Mouse (Mus musculus): ENCODE measurements around the gene Arntl. TPM values are rescaled to one million over a fixed set of nuclear protein-coding genes. Genes with fewer than 3 reads are reported as not detected.

The Arntl gene
- total and polyA plus RNA-seq, 3 experiments: 2.6 to 4.6 (median 3.3) TPM

- no peak for DNase-seq (ENCODE audit: extremely low read depth)
- Histone ChIP-seq H3K4me2 (ENCODE audit: insufficient read depth, low read depth, poor library complexity, severe bottlenecking) (no peak overlapping the region), H3K27me3 (replicated peaks) (no peaks in the 10 kb centered on the region), H3K9me3 (replicated peaks; ENCODE audit: low read length) (no peaks in the 10 kb centered on the region), H3K4me3 (replicated peaks in 1 of 3; ENCODE audit: low read depth in 2 of 3, low read length in 2 of 3, poor library complexity in 1 of 3) (no peak overlapping the region), H3K36me3 (replicated peaks in 1 of 2; ENCODE audit: control insufficient read depth in 1 of 2, insufficient read depth in 1 of 2, low read length in 1 of 2) (no peaks in the 10 kb centered on the region), H3K4me1 (ENCODE audit: control insufficient read depth in 1 of 2, insufficient read depth in 2 of 2) (peaks cover 2 to 19% of the 10 kb centered on the region in 2 experiments; a peak in 2 of 4 replicates), H3K27ac (ENCODE audit: insufficient read depth, low read depth) (no peak overlapping the region), H3K79me2 (replicated peaks; ENCODE audit: control insufficient read depth, extremely low read depth, insufficient read depth, poor library complexity, severe bottlenecking) (no peaks in the 10 kb centered on the region), H3K9ac (ENCODE audit: insufficient read depth, low read depth) (no peak overlapping the region)
- in situ Hi-C loops (cut with MboI; ENCODE audit: low pct_ligation_motif_present, low pct_unique_long_range_greater_than_20kb, low sequenced_read_pairs) (loop anchor here (25.0 kb wide), 1 partner anchor 360 kb away; no protein-coding TSS in a partner anchor), dilution Hi-C loops (cut with MboI; ENCODE audit: extremely low pct_ligation_motif_present, extremely low pct_unique_long_range_greater_than_20kb, low sequenced_read_pairs) (no loop called here)
- no peak for TF ChIP-seq ZC3H11A (IDR thresholded peaks at IDR 0.05; ENCODE audit: low read depth, low read length)
- TF ChIP-seq NELFE (IDR thresholded peaks at IDR 0.05; ENCODE audit: low read depth, low read length): no peak
- TF ChIP-seq RCOR1 (conservative IDR thresholded peaks at IDR 0.05; ENCODE audit: low read depth, low read length): no peak
- no peak for TF ChIP-seq SIN3A (IDR thresholded peaks at IDR 0.05; ENCODE audit: low read length)
- no peak for TF ChIP-seq MEF2A (IDR thresholded peaks at IDR 0.05; ENCODE audit: borderline replicate concordance, low read depth, low read length)
- no peak for TF ChIP-seq USF1 (IDR thresholded peaks at IDR 0.05; ENCODE audit: low read depth, low read length)
- TF ChIP-seq MAZ (IDR thresholded peaks at IDR 0.05; ENCODE audit: low read depth, low read length): no peak
- no peak for TF ChIP-seq KAT2A (IDR thresholded peaks at IDR 0.05; ENCODE audit: insufficient replicate concordance, low read length)
- TF ChIP-seq ELF1 (IDR thresholded peaks at IDR 0.05; ENCODE audit: low read depth, low read length): no peak
- no peak for TF ChIP-seq ZMIZ1 (IDR thresholded peaks at IDR 0.05; ENCODE audit: low read depth, low read length)
- no peak for TF ChIP-seq EP300 (IDR thresholded peaks at IDR 0.05; ENCODE audit: low read length)
- no peak for TF ChIP-seq TCF12 (IDR thresholded peaks at IDR 0.05; ENCODE audit: low read depth, low read length)
- no peak for TF ChIP-seq UBTF (IDR thresholded peaks at IDR 0.05; ENCODE audit: low read depth, low read length)
- no peak for TF ChIP-seq IRF4 (IDR thresholded peaks at IDR 0.05; ENCODE audit: low read depth, low read length)
- TF ChIP-seq ZKSCAN1 (IDR thresholded peaks at IDR 0.05; ENCODE audit: borderline replicate concordance, low read depth, low read length): no peak
- no peak for TF ChIP-seq CHD1 (IDR thresholded peaks at IDR 0.05; ENCODE audit: low read depth, low read length)
- TF ChIP-seq NRF1 (IDR thresholded peaks at IDR 0.05; ENCODE audit: low read depth, low read length): no peak
- no peak for TF ChIP-seq CHD2 (IDR thresholded peaks at IDR 0.05; ENCODE audit: low read length)
These were observed 65.2 kb downstream of the Arntl start for GRCm38 (mm10) chr7:113272338-113272997.

- dilution Hi-C loops (cut with MboI; ENCODE audit: extremely low pct_ligation_motif_present, extremely low pct_unique_long_range_greater_than_20kb, low sequenced_read_pairs) (no loop called here), in situ Hi-C loops (cut with MboI; ENCODE audit: low pct_ligation_motif_present, low pct_unique_long_range_greater_than_20kb, low sequenced_read_pairs) (no loop called here)
- no peak for DNase-seq (ENCODE audit: extremely low read depth)
- H3K27me3 ChIP-seq (replicated peaks): no peaks in the 10 kb centered on the region
- TF ChIP-seq CHD1 (IDR thresholded peaks at IDR 0.05; ENCODE audit: low read depth, low read length) (no peak), MAZ (IDR thresholded peaks at IDR 0.05; ENCODE audit: low read depth, low read length) (no peak), SMC3 (IDR thresholded peaks at IDR 0.05; ENCODE audit: low read depth, low read length) (no peak), KAT2A (IDR thresholded peaks at IDR 0.05; ENCODE audit: insufficient replicate concordance, low read length) (no peak), ZMIZ1 (IDR thresholded peaks at IDR 0.05; ENCODE audit: low read depth, low read length) (no peak), TCF12 (IDR thresholded peaks at IDR 0.05; ENCODE audit: low read depth, low read length) (no peak), MXI1 (IDR thresholded peaks at IDR 0.05; ENCODE audit: low read depth, low read length) (no peak), NRF1 (IDR thresholded peaks at IDR 0.05; ENCODE audit: low read depth, low read length) (no peak), E2F4 (IDR thresholded peaks at IDR 0.05; ENCODE audit: insufficient replicate concordance, low read depth, low read length) (no peak), ZNF384 (IDR thresholded peaks at IDR 0.05; ENCODE audit: low read depth, low read length) (no peak)
- H3K36me3 ChIP-seq (replicated peaks in 1 of 2; ENCODE audit: control insufficient read depth in 1 of 2, insufficient read depth in 1 of 2, low read length in 1 of 2): peaks cover 0 to 3% of the 10 kb centered on the region in 2 experiments
- no peaks in the 10 kb centered on the region for H3K9me3 ChIP-seq (replicated peaks; ENCODE audit: low read length)
- H3K9ac ChIP-seq (ENCODE audit: insufficient read depth, low read depth): no peak overlapping the region
- peaks cover 0 to 3% of the 10 kb centered on the region in 2 experiments; a peak in 2 of 4 replicates for H3K4me1 ChIP-seq (ENCODE audit: control insufficient read depth in 1 of 2, insufficient read depth in 2 of 2)
- H3K27ac ChIP-seq (ENCODE audit: insufficient read depth, low read depth): no peak overlapping the region
- H3K4me2 ChIP-seq (ENCODE audit: insufficient read depth, low read depth, poor library complexity, severe bottlenecking): no peak overlapping the region
- H3K4me3 ChIP-seq (replicated peaks in 1 of 3; ENCODE audit: low read depth in 2 of 3, low read length in 2 of 3, poor library complexity in 1 of 3): no peak overlapping the region
- H3K79me2 ChIP-seq (replicated peaks; ENCODE audit: control insufficient read depth, extremely low read depth, insufficient read depth, poor library complexity, severe bottlenecking): no peaks in the 10 kb centered on the region
These were observed 70.0 kb downstream of the Arntl start for GRCm38 (mm10) chr7:113277245-113277644.
